In the genomic region with DNA sequence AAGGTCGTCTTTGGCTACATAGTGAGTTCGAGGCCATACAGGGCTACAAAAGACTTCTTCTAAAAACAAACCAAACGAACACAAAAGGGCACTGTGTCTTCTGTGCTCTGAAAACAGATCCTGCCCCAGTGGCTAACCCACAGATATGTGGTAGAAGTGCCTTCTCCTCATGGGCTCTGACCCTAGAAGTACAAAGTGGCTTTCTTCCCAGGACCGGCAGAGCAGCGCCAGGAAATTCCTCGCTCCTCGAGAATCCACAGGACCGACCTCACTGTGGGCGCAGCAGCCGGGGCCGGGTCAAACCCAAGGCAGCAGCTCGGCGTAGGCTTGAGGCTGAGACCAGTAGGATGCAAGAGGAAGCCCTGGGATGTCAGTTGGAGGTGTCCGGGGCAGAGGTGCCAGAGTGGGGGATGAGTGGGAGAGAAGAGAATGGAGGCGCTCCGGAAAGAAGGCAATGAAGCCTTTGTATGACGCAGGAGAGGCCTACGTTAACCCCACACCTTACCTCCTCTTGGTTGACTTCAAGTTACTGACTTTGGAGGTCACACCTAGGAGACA, we compare ENCODE assay signal across 41 mouse cellular contexts. TPM values are rescaled to one million over a fixed set of nuclear protein-coding genes. Genes with fewer than 3 reads are reported as not detected.
A peak's percentile ranks its signal among the peaks of the same experiment; 100 is the strongest.
DNase-seq lines count a peak whose midpoint lies in the region; ATAC-seq and TF ChIP-seq lines count a peak whose summit lies in the region.
"Had no signal": no experiment of that assay in that cellular context is flagged by ENCODE, and none has a peak within 500 bp of the region (broad histone marks: within the 10 kb centered on the region; RNA-seq: fewer than 3 reads in every experiment).

No protein-coding gene starts in this region.

- DNase-seq in embryonic facial prominence, embryonic 14.5 days (ENCODE audit: low spot score) = peak; percentile 13
- no peak for DNase-seq in embryonic facial prominence, embryonic 10.5 days (ENCODE audit: low spot score)
- DNase-seq in liver, postnatal 0 days = no peak
- no peak for DNase-seq in cerebellum, adult 11 months
- DNase-seq in thymus, postnatal 4 days = no peak
- DNase-seq: adrenal gland, postnatal 36 days; cerebellum, adult 2 months; cerebellum, postnatal 14 days; gastrocnemius, adult 2 months; kidney, adult 18-20 months; kidney, postnatal 36 days; liver, embryonic 13.5 days; lung, adult 2 months; lung, postnatal 14 days; right cerebral cortex, postnatal 25 days; spleen, adult 18-20 months had no signal

- ATAC-seq in embryonic facial prominence, embryonic 14.5 days (ENCODE audit: low read depth) = no peak
- ATAC-seq in liver, postnatal 0 days = no peak
- ATAC-seq in liver, embryonic 12.5 days = no peak
- peak; percentile 39; the same call in 1 of the 2 replicates for ATAC-seq in erythroblast, adult 5-6 weeks (replicated peaks; ENCODE audit: low FRiP score, poor library complexity, severe bottlenecking)
- ATAC-seq: forebrain, embryonic 16.5 days; midbrain, embryonic 16.5 days had no signal

- no peak overlapping the region for H3K9ac ChIP-seq in embryonic facial prominence, embryonic 14.5 days (ENCODE audit: low read depth, low read length)
- H3K9ac ChIP-seq in liver, postnatal 0 days (replicated peaks) = no peak overlapping the region
- no peak overlapping the region for H3K9ac ChIP-seq in liver, embryonic 12.5 days
- H3K9ac ChIP-seq: heart, embryonic 15.5 days; hindbrain, embryonic 15.5 days; kidney, embryonic 15.5 days; limb, embryonic 12.5 days; liver, embryonic 13.5 days had no signal

- H3K9me3 ChIP-seq in embryonic facial prominence, embryonic 14.5 days (ENCODE audit: control insufficient read depth, low read length) = no peaks in the 10 kb centered on the region
- H3K9me3 ChIP-seq in embryonic facial prominence, embryonic 10.5 days = no peaks in the 10 kb centered on the region
- no peaks in the 10 kb centered on the region for H3K9me3 ChIP-seq in liver, postnatal 0 days (ENCODE audit: low read length)
- H3K9me3 ChIP-seq in liver, embryonic 12.5 days (replicated peaks) = no peaks in the 10 kb centered on the region
- H3K9me3 ChIP-seq: heart, embryonic 15.5 days; hindbrain, embryonic 15.5 days; kidney, embryonic 15.5 days; limb, embryonic 12.5 days; liver, embryonic 13.5 days; midbrain, embryonic 10.5 days had no signal

- no peak overlapping the region for H3K4me2 ChIP-seq in embryonic facial prominence, embryonic 14.5 days (ENCODE audit: low read depth, low read length)
- H3K4me2 ChIP-seq in liver, postnatal 0 days (ENCODE audit: low read depth, low read length) = no peak overlapping the region
- no peak overlapping the region for H3K4me2 ChIP-seq in liver, embryonic 12.5 days
- H3K4me2 ChIP-seq: heart, embryonic 15.5 days; hindbrain, embryonic 15.5 days; kidney, embryonic 15.5 days; limb, embryonic 12.5 days; liver, embryonic 13.5 days had no signal

- WGBS in embryonic facial prominence, embryonic 14.5 days = 68% methylated on average over 18 of the region's 18 CpGs
- 75% methylated on average over 18 of the region's 18 CpGs for WGBS in embryonic facial prominence, embryonic 10.5 days
- 81% methylated on average over 18 of the region's 18 CpGs for WGBS in liver, postnatal 0 days (ENCODE audit: insufficient replicate concordance)
- 77% methylated on average over 18 of the region's 18 CpGs for WGBS in liver, embryonic 12.5 days (ENCODE audit: insufficient replicate concordance)

- TF ChIP-seq CTCF in liver, postnatal 0 days (IDR thresholded peaks at IDR 0.05; ENCODE audit: low read depth) = no peak

- no peak overlapping the region for H3K4me3 ChIP-seq in embryonic facial prominence, embryonic 14.5 days (ENCODE audit: low read depth, low read length)
- no peak overlapping the region for H3K4me3 ChIP-seq in embryonic facial prominence, embryonic 10.5 days
- no peak overlapping the region for H3K4me3 ChIP-seq in liver, postnatal 0 days (ENCODE audit: low read depth, low read length)
- H3K4me3 ChIP-seq in liver, embryonic 12.5 days = no peak overlapping the region
- H3K4me3 ChIP-seq: gastrocnemius, adult 2 months; heart, embryonic 15.5 days; hindbrain, embryonic 15.5 days; kidney, embryonic 15.5 days; layer of hippocampus, adult 2 months; left cerebral cortex, adult 2 months; limb, embryonic 12.5 days; liver, embryonic 13.5 days; midbrain, embryonic 10.5 days had no signal

- no peak overlapping the region for H3K27ac ChIP-seq in embryonic facial prominence, embryonic 14.5 days (replicated peaks; ENCODE audit: low read depth, low read length)
- no peak overlapping the region for H3K27ac ChIP-seq in embryonic facial prominence, embryonic 10.5 days (replicated peaks)
- peak overlapping the region; percentile 39; the same call in 1 of the 2 replicates for H3K27ac ChIP-seq in liver, postnatal 0 days (ENCODE audit: low read depth)
- H3K27ac ChIP-seq in liver, embryonic 12.5 days = no peak overlapping the region
- H3K27ac ChIP-seq: gastrocnemius, adult 2 months; heart, embryonic 15.5 days; hindbrain, embryonic 15.5 days; kidney, embryonic 15.5 days; layer of hippocampus, adult 2 months; left cerebral cortex, adult 2 months; limb, embryonic 12.5 days; liver, embryonic 13.5 days; midbrain, embryonic 10.5 days had no signal

- TF ChIP-seq EP300 in liver, postnatal 0 days (IDR thresholded peaks at IDR 0.05; ENCODE audit: low read depth) = no peak

- H3K36me3 ChIP-seq in embryonic facial prominence, embryonic 14.5 days (ENCODE audit: control insufficient read depth, insufficient read depth, low read length) = no peaks in the 10 kb centered on the region
- H3K36me3 ChIP-seq in embryonic facial prominence, embryonic 10.5 days (replicated peaks) = no peaks in the 10 kb centered on the region
- no peaks in the 10 kb centered on the region for H3K36me3 ChIP-seq in liver, postnatal 0 days (replicated peaks; ENCODE audit: insufficient read depth, low read length)
- H3K36me3 ChIP-seq in liver, embryonic 12.5 days = no peaks in the 10 kb centered on the region
- H3K36me3 ChIP-seq: heart, embryonic 15.5 days; hindbrain, embryonic 15.5 days; kidney, embryonic 15.5 days; limb, embryonic 12.5 days; liver, embryonic 13.5 days; midbrain, embryonic 10.5 days had no signal

- H3K27me3 ChIP-seq in embryonic facial prominence, embryonic 14.5 days (replicated peaks; ENCODE audit: control insufficient read depth, insufficient read depth, low read length) = no peaks in the 10 kb centered on the region
- H3K27me3 ChIP-seq in embryonic facial prominence, embryonic 10.5 days (replicated peaks; ENCODE audit: low read depth, poor library complexity, severe bottlenecking) = no peaks in the 10 kb centered on the region
- H3K27me3 ChIP-seq in liver, postnatal 0 days (ENCODE audit: insufficient read depth, low read length) = no peaks in the 10 kb centered on the region
- peaks cover 6% of the 10 kb centered on the region; the same call in 1 of the 2 replicates for H3K27me3 ChIP-seq in liver, embryonic 12.5 days (replicated peaks)
- H3K27me3 ChIP-seq: hindbrain, embryonic 15.5 days; kidney, embryonic 15.5 days; limb, embryonic 12.5 days; liver, embryonic 13.5 days had no signal

- no peaks in the 10 kb centered on the region for H3K4me1 ChIP-seq in embryonic facial prominence, embryonic 14.5 days (ENCODE audit: control insufficient read depth, insufficient read depth, low read length)
- H3K4me1 ChIP-seq in embryonic facial prominence, embryonic 10.5 days = 0 out of 2 replicates have a peak, but pooled peaks cover 3% of the 10 kb centered on the region
- no peaks in the 10 kb centered on the region for H3K4me1 ChIP-seq in liver, postnatal 0 days (ENCODE audit: insufficient read depth)
- H3K4me1 ChIP-seq in liver, embryonic 12.5 days = no peaks in the 10 kb centered on the region
- H3K4me1 ChIP-seq: heart, embryonic 15.5 days; hindbrain, embryonic 15.5 days; kidney, embryonic 15.5 days; limb, embryonic 12.5 days; liver, embryonic 13.5 days; midbrain, embryonic 10.5 days had no signal

RNA-seq across cellular contexts. Expression of a gene that starts 9.3 kb away (rescaled TPM):
- polyA plus RNA-seq in embryonic facial prominence, embryonic 14.5 days (2014; fragmentation: Nextera tagmentation; extraction: Ambion mirVana) = 37.1 and 44.2 TPM in 2 replicates
- polyA plus RNA-seq in embryonic facial prominence, embryonic 10.5 days (2016; fragmentation: Nextera tagmentation; extraction: Ambion mirVana) = 52.6 and 59.7 TPM in 2 replicates
- polyA plus RNA-seq in liver, postnatal 0 days (2015; fragmentation: Nextera tagmentation; extraction: Ambion mirVana) = 22.6 and 28.3 TPM in 2 replicates
- 15.8 and 17.3 TPM in 2 replicates for polyA plus RNA-seq in liver, embryonic 12.5 days (2016; fragmentation: Nextera tagmentation; extraction: Ambion mirVana)
- 9.6 and 9.8 TPM in 2 replicates for total RNA-seq in erythroblast, adult 5-6 weeks (2015; ENCODE audit: low replicate concordance)
- 0.28 and 5.1 TPM in 2 replicates for total RNA-seq in erythroblast, adult 5-6 weeks (2017; ENCODE audit: low replicate concordance)

RNA-seq across cellular contexts. Expression of a gene that starts 46.7 kb away (rescaled TPM):
- polyA plus RNA-seq in embryonic facial prominence, embryonic 14.5 days (2014; fragmentation: Nextera tagmentation; extraction: Ambion mirVana) = 61.8 and 61.9 TPM in 2 replicates
- 97.3 and 103 TPM in 2 replicates for polyA plus RNA-seq in embryonic facial prominence, embryonic 10.5 days (2016; fragmentation: Nextera tagmentation; extraction: Ambion mirVana)
- polyA plus RNA-seq in liver, postnatal 0 days (2015; fragmentation: Nextera tagmentation; extraction: Ambion mirVana) = 302 and 303 TPM in 2 replicates
- 34.7 and 36.6 TPM in 2 replicates for polyA plus RNA-seq in liver, embryonic 12.5 days (2016; fragmentation: Nextera tagmentation; extraction: Ambion mirVana)
- 8.8 and 9.0 TPM in 2 replicates for total RNA-seq in erythroblast, adult 5-6 weeks (2015; ENCODE audit: low replicate concordance)
- 9.9 and 14.5 TPM in 2 replicates for total RNA-seq in erythroblast, adult 5-6 weeks (2017; ENCODE audit: low replicate concordance)

RNA-seq across cellular contexts. Expression of a gene that starts 50.2 kb away (rescaled TPM):
- polyA plus RNA-seq in embryonic facial prominence, embryonic 14.5 days (2014; fragmentation: Nextera tagmentation; extraction: Ambion mirVana) = 3.3 and 3.5 TPM in 2 replicates
- polyA plus RNA-seq in embryonic facial prominence, embryonic 10.5 days (2016; fragmentation: Nextera tagmentation; extraction: Ambion mirVana) = 0.75 and 0.86 TPM in 2 replicates
- 25.6 and 28.4 TPM in 2 replicates for polyA plus RNA-seq in liver, postnatal 0 days (2015; fragmentation: Nextera tagmentation; extraction: Ambion mirVana)
- polyA plus RNA-seq in liver, embryonic 12.5 days (2016; fragmentation: Nextera tagmentation; extraction: Ambion mirVana) = 9.8 and 10.2 TPM in 2 replicates
- not detected in 2 replicates for total RNA-seq in erythroblast, adult 5-6 weeks (2015; ENCODE audit: low replicate concordance)
- not detected in 2 replicates for total RNA-seq in erythroblast, adult 5-6 weeks (2017; ENCODE audit: low replicate concordance)
- total RNA-seq: hematopoietic stem cell, adult 5-6 weeks; layer of hippocampus, adult 2 months; neutrophil, adult 5-6 weeks had no signal

RNA-seq across cellular contexts. Expression of a gene that starts 59.7 kb away (rescaled TPM):
- polyA plus RNA-seq in embryonic facial prominence, embryonic 14.5 days (2014; fragmentation: Nextera tagmentation; extraction: Ambion mirVana) = not detected in 2 replicates
- not detected in 2 replicates for polyA plus RNA-seq in embryonic facial prominence, embryonic 10.5 days (2016; fragmentation: Nextera tagmentation; extraction: Ambion mirVana)
- not detected in 2 replicates for polyA plus RNA-seq in liver, postnatal 0 days (2015; fragmentation: Nextera tagmentation; extraction: Ambion mirVana)
- not detected in 2 replicates for polyA plus RNA-seq in liver, embryonic 12.5 days (2016; fragmentation: Nextera tagmentation; extraction: Ambion mirVana)
- total RNA-seq in erythroblast, adult 5-6 weeks (2015; ENCODE audit: low replicate concordance) = not detected in 2 replicates
- total RNA-seq in erythroblast, adult 5-6 weeks (2017; ENCODE audit: low replicate concordance) = not detected in 2 replicates
- total RNA-seq: adrenal gland, adult 18-20 months; adrenal gland, postnatal 36 days; gastrocnemius, adult 2 months; gastrocnemius, postnatal 4 days; heart, adult 8-10 months; hematopoietic stem cell, adult 5-6 weeks; layer of hippocampus, adult 2 months; layer of hippocampus, postnatal 14 days; left cerebral cortex, adult 2 months; left cerebral cortex, postnatal 25 days; megakaryocyte progenitor cell, adult 5-6 weeks; neutrophil, adult 5-6 weeks had no signal
- polyA plus RNA-seq: brain, embryonic 14.5 days; cerebellum, adult 2 months; cortical plate, adult 2 months; forebrain, embryonic 11.5 days; forebrain, embryonic 16.5 days; heart, embryonic 15.5 days; hindbrain, embryonic 15.5 days; intestine, embryonic 14.5 days; kidney, embryonic 15.5 days; limb, embryonic 12.5 days; liver, embryonic 13.5 days; lung, adult 2 months; midbrain, embryonic 10.5 days; midbrain, embryonic 16.5 days; neural tube, embryonic 11.5 days; urinary bladder, adult 2 months had no signal
